Mouse (Mus musculus): ENCODE data around the gene Kcnq2. TPM values are rescaled to one million over a fixed set of nuclear protein-coding genes. Genes with fewer than 3 reads are reported as not detected.

Gene Kcnq2
- total RNA-seq, 2 experiments from 2014 or later = not detected

GRCm38 (mm10) chr2:181119952-181120351, 15.1 kb downstream of the Kcnq2 start:
- H3K27ac ChIP-seq = no peak overlapping the region
- intact Hi-C loops (cut with DNase I) = no loop called here
- DNase-seq = no peak
- no peak for TF ChIP-seq CTCF (IDR thresholded peaks at IDR 0.05)
- no peak overlapping the region for H3K4me3 ChIP-seq

GRCm38 (mm10) chr2:181116436-181116835, 18.7 kb downstream of the Kcnq2 start:
- intact Hi-C loops (cut with DNase I) = no loop called here
- TF ChIP-seq CTCF (IDR thresholded peaks at IDR 0.05) = no peak
- Histone ChIP-seq H3K4me3 (no peak overlapping the region), H3K27ac (no peak overlapping the region)
- DNase-seq = no peak

GRCm38 (mm10) chr2:181115367-181115766, 19.7 kb downstream of the Kcnq2 start:
- H3K27ac ChIP-seq = no peak overlapping the region
- DNase-seq = no peak
- intact Hi-C loops (cut with DNase I) = no loop called here
- no peak overlapping the region for H3K4me3 ChIP-seq
- TF ChIP-seq CTCF (IDR thresholded peaks at IDR 0.05) = no peak

- no peak for TF ChIP-seq CTCF (IDR thresholded peaks at IDR 0.05)
- Histone ChIP-seq H3K27ac (no peak overlapping the region), H3K4me3 (no peak overlapping the region)
- intact Hi-C loops (cut with DNase I) = no loop called here
- DNase-seq = no peak
These were observed 21.2 kb downstream of the Kcnq2 start for GRCm38 (mm10) chr2:181113762-181114361.

- TF ChIP-seq CTCF (IDR thresholded peaks at IDR 0.05) = peak; percentile 43
- intact Hi-C loops (cut with DNase I) = no loop called here
- no peak overlapping the region for H3K4me3 ChIP-seq
- no peak overlapping the region for H3K27ac ChIP-seq
- no peak for DNase-seq
These were observed 23.4 kb downstream of the Kcnq2 start for GRCm38 (mm10) chr2:181111665-181112064.

GRCm38 (mm10) chr2:181104111-181104510, 31.0 kb downstream of the Kcnq2 start:
- no peak for DNase-seq
- intact Hi-C loops (cut with DNase I) = no loop called here
- Histone ChIP-seq H3K27ac (no peak overlapping the region), H3K4me3 (no peak overlapping the region)
- TF ChIP-seq CTCF (IDR thresholded peaks at IDR 0.05) = no peak; the same call in 1 of the 2 replicates

GRCm38 (mm10) chr2:181102161-181102560, 32.9 kb downstream of the Kcnq2 start:
- no peak for TF ChIP-seq CTCF (IDR thresholded peaks at IDR 0.05)
- no peak overlapping the region for H3K27ac ChIP-seq
- no peak overlapping the region for H3K4me3 ChIP-seq
- no peak for DNase-seq
- intact Hi-C loops (cut with DNase I) = no loop called here

GRCm38 (mm10) chr2:181101626-181102025, 33.5 kb downstream of the Kcnq2 start:
- no peak for DNase-seq
- Histone ChIP-seq H3K27ac (no peak overlapping the region), H3K4me3 (no peak overlapping the region)
- intact Hi-C loops (cut with DNase I) = no loop called here
- TF ChIP-seq CTCF (IDR thresholded peaks at IDR 0.05) = no peak

GRCm38 (mm10) chr2:181100087-181100486, 35.0 kb downstream of the Kcnq2 start:
- Histone ChIP-seq H3K4me3 (no peak overlapping the region), H3K27ac (no peak overlapping the region)
- intact Hi-C loops (cut with DNase I) = no loop called here
- TF ChIP-seq CTCF (IDR thresholded peaks at IDR 0.05) = no peak
- DNase-seq = no peak

GRCm38 (mm10) chr2:181090123-181090522, 45.0 kb downstream of the Kcnq2 start:
- no peak for DNase-seq
- intact Hi-C loops (cut with DNase I) = no loop called here
- no peak for TF ChIP-seq CTCF (IDR thresholded peaks at IDR 0.05)
- Histone ChIP-seq H3K27ac (no peak overlapping the region), H3K4me3 (no peak overlapping the region)

- intact Hi-C loops (cut with DNase I) = no loop called here
- Histone ChIP-seq H3K4me3 (no peak overlapping the region), H3K27ac (no peak overlapping the region)
- TF ChIP-seq CTCF (IDR thresholded peaks at IDR 0.05) = no peak
- no peak for DNase-seq
These were observed 50.1 kb downstream of the Kcnq2 start for GRCm38 (mm10) chr2:181084997-181085396.

GRCm38 (mm10) chr2:181083945-181084344, 51.2 kb downstream of the Kcnq2 start:
- Histone ChIP-seq H3K27ac (no peak overlapping the region), H3K4me3 (no peak overlapping the region)
- intact Hi-C loops (cut with DNase I) = no loop called here
- no peak for TF ChIP-seq CTCF (IDR thresholded peaks at IDR 0.05)
- DNase-seq = no peak

- intact Hi-C loops (cut with DNase I) = no loop called here
- DNase-seq = peak; percentile 34
- TF ChIP-seq CTCF (IDR thresholded peaks at IDR 0.05) = no peak
- H3K4me3 ChIP-seq = no peak overlapping the region
- no peak overlapping the region for H3K27ac ChIP-seq
These were observed 54.2 kb downstream of the Kcnq2 start for GRCm38 (mm10) chr2:181080886-181081285.

GRCm38 (mm10) chr2:181079518-181079917, 55.6 kb downstream of the Kcnq2 start:
- H3K4me3 ChIP-seq = no peak overlapping the region
- DNase-seq = no peak
- no peak overlapping the region for H3K27ac ChIP-seq
- no peak for TF ChIP-seq CTCF (IDR thresholded peaks at IDR 0.05)
- intact Hi-C loops (cut with DNase I) = loop anchor here (10.0 kb wide), 1 partner anchor 295 kb away; no protein-coding TSS in a partner anchor
